Mouse (Mus musculus): ENCODE results near the gene Abhd16b. TPM values are rescaled to one million over a fixed set of nuclear protein-coding genes. Genes with fewer than 3 reads are reported as not detected.

The Abhd16b gene
- polyA plus RNA-seq, 1 experiment from 2014 or later = 0.18 TPM

Other genes with a start within 250 kb of the Abhd16b start
- 9.1 and 9.9 TPM in 2 replicates for gene Gmeb2, start 205.2 kb upstream of the Abhd16b start, polyA plus RNA-seq (2014; fragmentation: Nextera tagmentation; extraction: Ambion mirVana)
- 0.24 and 3.6 TPM in 2 replicates for gene Stmn3, start 178.7 kb upstream of the Abhd16b start, polyA plus RNA-seq (2014; fragmentation: Nextera tagmentation; extraction: Ambion mirVana)
- gene Rtel1, start 173.5 kb upstream of the Abhd16b start, polyA plus RNA-seq (2014; fragmentation: Nextera tagmentation; extraction: Ambion mirVana) = 21.1 and 25.3 TPM in 2 replicates
- 26.3 and 26.5 TPM in 2 replicates for gene Zgpat, start 128.3 kb upstream of the Abhd16b start, polyA plus RNA-seq (2014; fragmentation: Nextera tagmentation; extraction: Ambion mirVana)
- gene Arfrp1, start 127.8 kb upstream of the Abhd16b start, polyA plus RNA-seq (2014; fragmentation: Nextera tagmentation; extraction: Ambion mirVana) = 42.8 and 46.9 TPM in 2 replicates
- 13.6 and 13.7 TPM in 2 replicates for gene Lime1, start 113.1 kb upstream of the Abhd16b start, polyA plus RNA-seq (2014; fragmentation: Nextera tagmentation; extraction: Ambion mirVana)
- gene Zbtb46, start 33.8 kb upstream of the Abhd16b start, polyA plus RNA-seq (2014; fragmentation: Nextera tagmentation; extraction: Ambion mirVana) = 8.8 and 10.6 TPM in 2 replicates
- 128 and 139 TPM in 2 replicates for gene Tpd52l2, start 3.9 kb downstream of the Abhd16b start, polyA plus RNA-seq (2014; fragmentation: Nextera tagmentation; extraction: Ambion mirVana)
- gene Dnajc5, start 27.3 kb downstream of the Abhd16b start, polyA plus RNA-seq (2014; fragmentation: Nextera tagmentation; extraction: Ambion mirVana) = 69.8 and 81.3 TPM in 2 replicates
- gene Uckl1, start 91.7 kb downstream of the Abhd16b start, polyA plus RNA-seq (2014; fragmentation: Nextera tagmentation; extraction: Ambion mirVana) = 72.1 and 72.2 TPM in 2 replicates
- gene Prpf6, start 98.7 kb downstream of the Abhd16b start, polyA plus RNA-seq (2014; fragmentation: Nextera tagmentation; extraction: Ambion mirVana) = 41.1 and 43.0 TPM in 2 replicates
- gene Zfp512b, start 99.6 kb downstream of the Abhd16b start, polyA plus RNA-seq (2014; fragmentation: Nextera tagmentation; extraction: Ambion mirVana) = 29.3 and 32.0 TPM in 2 replicates
- gene Samd10, start 106.0 kb downstream of the Abhd16b start, polyA plus RNA-seq (2014; fragmentation: Nextera tagmentation; extraction: Ambion mirVana) = 13.3 and 14.0 TPM in 2 replicates
- gene Gm29797, start 163.8 kb downstream of the Abhd16b start, polyA plus RNA-seq (2014; fragmentation: Nextera tagmentation; extraction: Ambion mirVana) = not detected in 2 replicates
- 44.1 and 49.2 TPM in 2 replicates for gene Sox18, start 178.4 kb downstream of the Abhd16b start, polyA plus RNA-seq (2014; fragmentation: Nextera tagmentation; extraction: Ambion mirVana)
- gene Tcea2, start 187.1 kb downstream of the Abhd16b start, polyA plus RNA-seq (2014; fragmentation: Nextera tagmentation; extraction: Ambion mirVana) = 20.5 and 21.8 TPM in 2 replicates
- gene Rgs19, start 200.8 kb downstream of the Abhd16b start, polyA plus RNA-seq (2014; fragmentation: Nextera tagmentation; extraction: Ambion mirVana) = 42.8 and 44.2 TPM in 2 replicates
- not detected in 2 replicates for gene Lkaaear1, start 205.2 kb downstream of the Abhd16b start, polyA plus RNA-seq (2014; fragmentation: Nextera tagmentation; extraction: Ambion mirVana)
- 3.1 and 4.1 TPM in 2 replicates for gene Oprl1, start 221.8 kb downstream of the Abhd16b start, polyA plus RNA-seq (2014; fragmentation: Nextera tagmentation; extraction: Ambion mirVana)

Measured in heart, embryonic 14.5 days (tissue).